Mouse (Mus musculus): ENCODE measurements around the gene Psen1. TPM values are rescaled to one million over a fixed set of nuclear protein-coding genes. Genes with fewer than 3 reads are reported as not detected.

Psen1 gene
- polyA plus RNA-seq, 1 experiment from 2014 or later = 68.5 TPM

Other genes starting within 250 kb of the Psen1 start
- gene Dpf3, start 200.4 kb upstream of the Psen1 start, polyA plus RNA-seq (2015; fragmentation: Nextera tagmentation; extraction: Ambion mirVana) = 26.9 and 27.7 TPM in 2 replicates
- 37.3 and 40.6 TPM in 2 replicates for gene Dcaf4, start 167.7 kb upstream of the Psen1 start, polyA plus RNA-seq (2015; fragmentation: Nextera tagmentation; extraction: Ambion mirVana)
- 31.9 and 39.0 TPM in 2 replicates for gene Zfyve1, start 90.9 kb upstream of the Psen1 start, polyA plus RNA-seq (2015; fragmentation: Nextera tagmentation; extraction: Ambion mirVana)
- 278 and 291 TPM in 2 replicates for gene Rbm25, start 56.9 kb upstream of the Psen1 start, polyA plus RNA-seq (2015; fragmentation: Nextera tagmentation; extraction: Ambion mirVana)
- gene Papln, start 75.5 kb downstream of the Psen1 start, polyA plus RNA-seq (2015; fragmentation: Nextera tagmentation; extraction: Ambion mirVana) = 0.16 and 0.22 TPM in 2 replicates
- 19.9 and 25.6 TPM in 2 replicates for gene Numb, start 233.8 kb downstream of the Psen1 start, polyA plus RNA-seq (2015; fragmentation: Nextera tagmentation; extraction: Ambion mirVana)

All from hindbrain, embryonic 13.5 days (tissue).